Mouse (Mus musculus): ENCODE data around the gene Auts2. TPM values are rescaled to one million over a fixed set of nuclear protein-coding genes. Genes with fewer than 3 reads are reported as not detected.

The Auts2 gene
- polyA plus RNA-seq, 1 experiment from 2014 or later, result 0.23 TPM

DNA sequence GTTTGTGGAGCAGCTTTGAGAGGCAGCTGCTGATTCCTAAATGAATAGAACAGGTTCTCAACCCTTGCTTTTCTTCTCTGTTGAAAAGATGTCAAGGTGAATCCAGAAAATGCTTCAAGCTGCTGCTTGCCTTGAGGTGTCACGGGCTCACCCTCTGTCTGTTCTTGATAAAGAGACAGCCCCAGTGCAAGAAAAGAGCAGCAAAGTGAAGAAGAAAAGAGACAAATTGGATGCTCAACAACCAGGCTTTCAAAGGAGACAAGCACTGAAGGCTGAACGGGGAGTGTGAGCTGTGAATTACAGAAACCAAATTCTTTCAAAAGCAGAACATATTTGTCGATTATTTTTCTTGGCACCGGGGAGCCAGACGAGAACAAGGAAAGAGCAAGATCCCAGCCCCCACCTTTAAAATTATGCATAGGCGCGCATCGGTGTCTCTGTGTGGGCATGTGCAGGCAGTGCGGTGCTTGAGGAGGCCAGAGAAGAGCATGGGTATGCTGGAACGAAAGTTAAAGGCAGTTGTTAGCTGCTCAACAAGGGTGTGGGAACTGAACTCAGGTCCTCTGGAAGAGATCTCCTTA lies 730.6 kb downstream of the Auts2 start:
- ChIA-PET CTCF (no interaction called here), POLR2A (no interaction called here)
- no peak for TF ChIP-seq CTCF (IDR thresholded peaks at IDR 0.05)
- ATAC-seq (no peak), DNase-seq (ENCODE audit: low read depth, low spot score) (no peak)
- H3K27me3 ChIP-seq, result no peaks in the 10 kb centered on the region
- in situ Hi-C loops (cut with MboI; ENCODE audit: low pct_unique_long_range_greater_than_20kb), result no loop called here

DNA sequence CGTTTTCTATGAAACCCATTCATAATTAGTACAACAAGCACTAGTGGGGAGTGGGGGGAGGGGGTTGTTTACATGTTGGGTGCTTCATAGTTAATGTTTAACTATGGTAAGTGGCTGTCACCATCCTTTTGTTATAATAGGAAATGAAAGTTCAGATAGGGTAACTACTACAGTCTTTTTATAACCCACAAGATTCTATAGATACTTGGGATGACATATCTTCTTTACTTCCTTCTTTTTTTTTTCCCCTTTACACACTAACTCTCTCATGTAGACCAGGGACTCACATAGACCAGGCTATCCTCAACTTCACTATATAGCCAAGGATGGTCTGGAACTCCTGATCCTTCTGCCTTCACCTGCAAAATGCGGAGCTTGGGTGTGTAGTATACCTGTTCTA lies 736.8 kb downstream of the Auts2 start:
- TF ChIP-seq CTCF (IDR thresholded peaks at IDR 0.05), result no peak
- no peaks in the 10 kb centered on the region for H3K27me3 ChIP-seq
- DNase-seq (ENCODE audit: low read depth, low spot score), result no peak
- POLR2A ChIA-PET, result no interaction called here
- CTCF ChIA-PET, result no interaction called here
- no peak for ATAC-seq
- in situ Hi-C loops (cut with MboI; ENCODE audit: low pct_unique_long_range_greater_than_20kb), result no loop called here

GRCm38 (mm10) chr5:131805277-131805676 lies 737.9 kb downstream of the Auts2 start:
- ATAC-seq (no peak), DNase-seq (ENCODE audit: low read depth, low spot score) (no peak)
- in situ Hi-C loops (cut with MboI; ENCODE audit: low pct_unique_long_range_greater_than_20kb), result no loop called here
- no peaks in the 10 kb centered on the region for H3K27me3 ChIP-seq
- TF ChIP-seq CTCF (IDR thresholded peaks at IDR 0.05), result no peak
- CTCF ChIA-PET, result interaction anchor here (0.9 kb wide), 1 partner anchor 168 kb away, joined by 3 read pairs; no protein-coding TSS in a partner anchor
- POLR2A ChIA-PET, result no interaction called here

- no peaks in the 10 kb centered on the region for H3K27me3 ChIP-seq
- no peak for DNase-seq (ENCODE audit: low read depth, low spot score)
- POLR2A ChIA-PET, result no interaction called here
- no peak for ATAC-seq
- CTCF ChIA-PET, result no interaction called here
- TF ChIP-seq CTCF (IDR thresholded peaks at IDR 0.05), result no peak
- in situ Hi-C loops (cut with MboI; ENCODE audit: low pct_unique_long_range_greater_than_20kb), result no loop called here
These were observed 739.5 kb downstream of the Auts2 start for GRCm38 (mm10) chr5:131803609-131804008.

DNA sequence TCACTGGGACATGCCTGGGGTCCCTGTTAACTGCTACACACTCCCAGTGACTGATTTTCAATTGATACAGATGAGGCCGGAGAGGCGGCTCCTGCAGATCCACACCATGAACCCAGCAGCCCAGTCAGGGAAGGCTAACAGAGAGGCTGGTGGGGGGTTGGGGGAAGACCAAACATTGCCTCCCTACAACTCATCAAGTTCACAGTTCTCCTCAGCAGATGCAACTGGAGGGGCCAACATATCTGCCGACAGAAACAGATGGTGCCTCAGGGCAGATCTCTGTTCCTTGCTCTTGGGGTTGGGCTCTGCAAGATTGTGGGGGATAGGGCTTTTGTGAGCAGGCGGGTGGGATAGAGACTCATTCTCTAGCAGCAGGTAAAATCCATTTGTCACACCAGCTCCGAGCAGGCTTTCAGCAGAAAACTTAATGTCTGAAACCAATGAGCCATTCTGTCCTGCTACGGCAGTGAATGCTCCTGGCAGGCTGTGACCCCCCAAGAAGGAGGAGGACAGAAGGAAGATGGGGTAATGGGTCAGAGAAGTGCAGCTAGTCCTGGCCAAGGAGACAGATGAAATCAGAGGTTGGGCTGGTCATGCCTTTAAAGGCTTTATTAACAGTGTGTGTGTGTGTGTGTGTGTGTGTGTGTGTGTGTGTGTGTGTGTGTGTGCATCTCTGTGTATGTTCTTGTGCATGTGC lies 740.7 kb downstream of the Auts2 start:
- no peak for ATAC-seq
- POLR2A ChIA-PET, result interaction anchor here (0.7 kb wide), 1 partner anchor 989 kb away, joined by 4 read pairs; no protein-coding TSS in a partner anchor
- in situ Hi-C loops (cut with MboI; ENCODE audit: low pct_unique_long_range_greater_than_20kb), result no loop called here

GRCm38 (mm10) chr5:131801924-131802323 lies 741.2 kb downstream of the Auts2 start:
- DNase-seq (ENCODE audit: low read depth, low spot score) (no peak), ATAC-seq (no peak)
- in situ Hi-C loops (cut with MboI; ENCODE audit: low pct_unique_long_range_greater_than_20kb), result no loop called here
- CTCF ChIA-PET, result interaction anchor here (0.8 to 1.3 kb wide), 3 partner anchors 9 to 39 kb away, joined by 3 read pairs; no protein-coding TSS in a partner anchor
- H3K27me3 ChIP-seq, result no peaks in the 10 kb centered on the region
- no peak for TF ChIP-seq CTCF (IDR thresholded peaks at IDR 0.05)
- POLR2A ChIA-PET, result interaction anchor here (0.5 kb wide), 1 partner anchor 1392 kb away, joined by 3 read pairs; no protein-coding TSS in a partner anchor

More for the DNA sequence above, 740.7 kb downstream of the Auts2 start:
- H3K27me3 ChIP-seq, result no peaks in the 10 kb centered on the region
- no peak for TF ChIP-seq CTCF (IDR thresholded peaks at IDR 0.05)
- CTCF ChIA-PET, result interaction anchor here (1.0 to 1.3 kb wide), 2 partner anchors 9 to 30 kb away, joined by 3 read pairs; no protein-coding TSS in a partner anchor
- DNase-seq (ENCODE audit: low read depth, low spot score), result no peak

GRCm38 (mm10) chr5:131798373-131798772 lies 744.8 kb downstream of the Auts2 start:
- no peak for TF ChIP-seq CTCF (IDR thresholded peaks at IDR 0.05)
- ATAC-seq (no peak), DNase-seq (ENCODE audit: low read depth, low spot score) (no peak)
- CTCF ChIA-PET, result interaction anchor here (1.0 kb wide), 1 partner anchor 32 kb away, joined by 3 read pairs; no protein-coding TSS in a partner anchor
- H3K27me3 ChIP-seq, result no peaks in the 10 kb centered on the region
- in situ Hi-C loops (cut with MboI; ENCODE audit: low pct_unique_long_range_greater_than_20kb), result no loop called here
- POLR2A ChIA-PET, result no interaction called here

DNA sequence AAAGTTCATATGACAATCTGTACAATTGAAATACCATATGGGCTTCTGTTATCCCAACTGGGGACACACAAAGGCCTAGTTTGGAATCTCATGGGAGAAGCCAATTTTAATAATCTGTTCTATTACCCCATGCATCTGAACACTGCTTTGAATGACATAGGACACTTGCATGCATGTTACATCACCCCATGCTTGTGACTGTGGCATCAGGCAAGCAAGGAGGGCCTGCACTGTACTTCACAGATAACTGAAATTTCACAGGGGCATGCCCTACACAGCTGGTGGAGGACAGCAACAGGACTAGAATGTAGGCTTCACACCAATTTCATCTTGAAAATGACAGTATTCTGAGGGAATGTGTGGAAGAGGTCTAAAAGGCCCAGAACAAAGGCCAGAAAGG lies 746.1 kb downstream of the Auts2 start:
- no peak for DNase-seq (ENCODE audit: low read depth, low spot score)
- ChIA-PET CTCF (no interaction called here), POLR2A (no interaction called here)
- ATAC-seq, result no peak
- no peaks in the 10 kb centered on the region for H3K27me3 ChIP-seq
- no peak for TF ChIP-seq CTCF (IDR thresholded peaks at IDR 0.05)
- in situ Hi-C loops (cut with MboI; ENCODE audit: low pct_unique_long_range_greater_than_20kb), result no loop called here

DNA sequence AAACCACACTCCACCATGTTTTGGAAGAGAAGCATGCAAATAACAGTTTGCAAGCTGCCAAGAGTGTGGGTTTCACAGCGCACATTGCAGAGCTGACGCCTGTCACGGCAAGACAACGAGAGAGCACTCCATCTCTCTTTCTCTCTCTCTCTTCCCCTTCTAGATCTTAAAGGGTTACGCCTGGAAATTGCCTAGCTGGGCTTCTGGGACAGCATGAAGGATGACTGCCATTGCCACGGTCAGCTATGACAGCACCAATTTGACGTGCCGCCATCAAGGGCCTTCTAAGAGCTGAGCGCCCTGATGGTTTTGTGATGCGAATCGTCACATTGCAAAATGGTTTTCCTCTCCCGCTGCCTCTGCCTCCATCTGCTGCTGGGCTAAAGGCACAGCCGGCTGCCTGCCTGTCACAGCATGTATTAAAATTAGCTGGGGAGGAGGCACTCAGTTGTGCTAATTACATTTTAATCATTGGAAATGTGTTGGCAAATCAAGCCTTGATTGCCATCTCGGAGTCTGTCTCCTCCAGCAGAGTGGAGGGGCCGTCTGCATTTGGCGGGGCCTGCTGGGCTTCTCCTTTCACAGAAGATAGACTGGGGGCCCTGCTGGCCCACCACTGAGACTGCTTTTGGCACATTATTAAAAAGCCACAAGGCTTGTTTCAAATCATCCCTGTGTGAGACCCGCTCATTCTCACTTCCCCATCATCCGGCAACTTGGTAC lies 748.6 kb downstream of the Auts2 start:
- POLR2A ChIA-PET, result no interaction called here
- no peaks in the 10 kb centered on the region for H3K27me3 ChIP-seq
- ATAC-seq, result no peak
- no peak for TF ChIP-seq CTCF (IDR thresholded peaks at IDR 0.05)
- in situ Hi-C loops (cut with MboI; ENCODE audit: low pct_unique_long_range_greater_than_20kb), result no loop called here
- CTCF ChIA-PET, result no interaction called here
- DNase-seq (ENCODE audit: low read depth, low spot score), result no peak

- in situ Hi-C loops (cut with MboI; ENCODE audit: low pct_unique_long_range_greater_than_20kb), result no loop called here
- ChIA-PET CTCF (no interaction called here), POLR2A (no interaction called here)
- no peak for DNase-seq (ENCODE audit: low read depth, low spot score)
- peaks cover 9% of the 10 kb centered on the region for H3K27me3 ChIP-seq
- no peak for TF ChIP-seq CTCF (IDR thresholded peaks at IDR 0.05)
- ATAC-seq, result no peak
These were observed 753.5 kb downstream of the Auts2 start for GRCm38 (mm10) chr5:131789601-131790000.

DNA sequence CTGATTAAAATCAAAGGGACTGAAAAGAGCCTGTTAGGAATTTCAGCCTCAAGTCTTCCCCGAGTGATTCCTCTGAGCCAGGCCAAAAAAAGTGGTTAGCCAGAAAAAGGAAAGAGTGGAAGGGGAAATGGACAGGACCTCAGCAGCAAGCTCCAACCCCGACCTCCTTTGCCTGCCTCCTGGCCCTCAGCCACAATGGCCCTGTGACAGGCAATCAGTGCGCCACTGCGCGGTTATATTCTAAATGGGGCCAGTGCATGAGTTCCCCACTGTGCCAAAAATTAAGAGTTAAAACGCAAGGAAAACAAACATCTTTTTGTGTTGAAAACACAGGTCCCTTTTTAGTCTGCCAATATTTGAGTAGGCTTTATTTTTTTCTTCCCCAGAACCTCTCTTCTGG lies 755.1 kb downstream of the Auts2 start:
- ATAC-seq, result no peak

More for the DNA sequence above, 755.1 kb downstream of the Auts2 start:
- no peak for TF ChIP-seq CTCF (IDR thresholded peaks at IDR 0.05)
- H3K27me3 ChIP-seq, result peaks cover 9% of the 10 kb centered on the region
- ChIA-PET POLR2A (interaction anchor here (0.6 kb wide), 1 partner anchor 60 kb away, joined by 3 read pairs; no protein-coding TSS in a partner anchor), CTCF (no interaction called here)
- in situ Hi-C loops (cut with MboI; ENCODE audit: low pct_unique_long_range_greater_than_20kb), result no loop called here
- DNase-seq (ENCODE audit: low read depth, low spot score), result no peak
